Mouse (Mus musculus): ENCODE measurements around the gene Cux2.

The Cux2 gene

GRCm38 (mm10) chr5:122015149-122015548 is 34.8 kb downstream of the Cux2 start:
- DNase-seq: no peak

GRCm38 (mm10) chr5:122014671-122015070 is 35.2 kb downstream of the Cux2 start:
- no peak for DNase-seq

GRCm38 (mm10) chr5:122011289-122011688 is 38.6 kb downstream of the Cux2 start:
- DNase-seq: no peak

GRCm38 (mm10) chr5:122007946-122008441 is 41.9 kb downstream of the Cux2 start:
- DNase-seq: no peak

- no peak for DNase-seq
These were observed 46.4 kb downstream of the Cux2 start for GRCm38 (mm10) chr5:122003460-122003859.

- no peak for DNase-seq
These were observed 47.8 kb downstream of the Cux2 start for GRCm38 (mm10) chr5:122002148-122002547.

GRCm38 (mm10) chr5:122001311-122001710 is 48.6 kb downstream of the Cux2 start:
- DNase-seq: no peak

GRCm38 (mm10) chr5:122000381-122000780 is 49.5 kb downstream of the Cux2 start:
- no peak for DNase-seq

- DNase-seq: peak; percentile 27
These were observed 50.7 kb downstream of the Cux2 start for GRCm38 (mm10) chr5:121998981-121999795.

GRCm38 (mm10) chr5:121998281-121998680 is 51.6 kb downstream of the Cux2 start:
- no peak for DNase-seq

GRCm38 (mm10) chr5:121996701-121997100 is 53.2 kb downstream of the Cux2 start:
- no peak for DNase-seq

GRCm38 (mm10) chr5:121994808-121995207 is 55.1 kb downstream of the Cux2 start:
- DNase-seq: no peak

- no peak for DNase-seq
These were observed 58.0 kb downstream of the Cux2 start for GRCm38 (mm10) chr5:121991914-121992313.

- no peak for DNase-seq
These were observed 64.0 kb downstream of the Cux2 start for GRCm38 (mm10) chr5:121985855-121986254.

- DNase-seq: no peak
These were observed 68.2 kb downstream of the Cux2 start for GRCm38 (mm10) chr5:121981650-121982131.

- DNase-seq: no peak
These were observed 73.6 kb downstream of the Cux2 start for GRCm38 (mm10) chr5:121976331-121976730.

- no peak for DNase-seq
These were observed 76.4 kb downstream of the Cux2 start for GRCm38 (mm10) chr5:121973541-121973940.

GRCm38 (mm10) chr5:121972680-121973192 is 77.2 kb downstream of the Cux2 start:
- DNase-seq: no peak

- DNase-seq: no peak
These were observed 80.9 kb downstream of the Cux2 start for GRCm38 (mm10) chr5:121968999-121969398.

GRCm38 (mm10) chr5:121968416-121968815 is 81.5 kb downstream of the Cux2 start:
- peak; percentile 35 for DNase-seq

- no peak for DNase-seq
These were observed 82.4 kb downstream of the Cux2 start for GRCm38 (mm10) chr5:121967520-121967919.

GRCm38 (mm10) chr5:121966940-121967339 is 83.0 kb downstream of the Cux2 start:
- no peak for DNase-seq

- no peak for DNase-seq
These were observed 86.9 kb downstream of the Cux2 start for GRCm38 (mm10) chr5:121962974-121963373.

- DNase-seq: no peak
These were observed 87.5 kb downstream of the Cux2 start for GRCm38 (mm10) chr5:121962359-121962758.
